In genomic region chr8:121118634-121119420, GRCm38 (mm10) we compare ENCODE assay signal across 11 mouse cellular contexts. TPM values are rescaled to one million over a fixed set of nuclear protein-coding genes. Genes with fewer than 3 reads are reported as not detected.
DNase-seq lines count a peak whose midpoint lies in the region; ATAC-seq and TF ChIP-seq lines count a peak whose summit lies in the region.
"Had no signal": no experiment of that assay in that cellular context is flagged by ENCODE, and none has a peak within 500 bp of the region (broad histone marks: within the 10 kb centered on the region; RNA-seq: fewer than 3 reads in every experiment).

No protein-coding gene starts in this region.

- H3K9ac ChIP-seq in heart, embryonic 14.5 days (ENCODE audit: low read length): peak overlapping the region; percentile 71
- H3K9ac ChIP-seq in midbrain, embryonic 12.5 days (replicated peaks): no peak overlapping the region
- H3K9ac ChIP-seq in midbrain, postnatal 0 days (replicated peaks; ENCODE audit: low read length, poor library complexity, severe bottlenecking): no peak overlapping the region
- no peak overlapping the region for H3K9ac ChIP-seq in hindbrain, embryonic 14.5 days
- H3K9ac ChIP-seq in neural tube, embryonic 15.5 days (replicated peaks): no peak overlapping the region
- H3K9ac ChIP-seq: liver, embryonic 15.5 days had no signal

- DNase-seq in heart, postnatal 14 days: no peak
- DNase-seq in midbrain, postnatal 0 days (ENCODE audit: low spot score): no peak
- DNase-seq in hindbrain, embryonic 14.5 days (ENCODE audit: low spot score): no peak
- DNase-seq in cerebellum, adult 11-12 months: no peak
- DNase-seq: cerebellum, adult 18-20 months; kidney, adult 11 months had no signal

- H3K4me2 ChIP-seq in heart, embryonic 14.5 days (ENCODE audit: low read length): peak overlapping the region; percentile 78
- no peak overlapping the region for H3K4me2 ChIP-seq in midbrain, embryonic 12.5 days (replicated peaks)
- H3K4me2 ChIP-seq in midbrain, postnatal 0 days (ENCODE audit: low read depth, low read length, poor library complexity, severe bottlenecking): no peak overlapping the region
- no peak overlapping the region for H3K4me2 ChIP-seq in hindbrain, embryonic 14.5 days (replicated peaks)
- no peak overlapping the region for H3K4me2 ChIP-seq in neural tube, embryonic 15.5 days
- H3K4me2 ChIP-seq: liver, embryonic 15.5 days had no signal

- no peak for ATAC-seq in heart, embryonic 14.5 days (ENCODE audit: insufficient number of reproducible peaks, insufficient read depth, low FRiP score, low read depth)
- ATAC-seq in midbrain, embryonic 12.5 days (ENCODE audit: low FRiP score, low read depth): no peak
- no peak for ATAC-seq in midbrain, postnatal 0 days (ENCODE audit: low FRiP score)
- ATAC-seq in hindbrain, embryonic 14.5 days (ENCODE audit: low FRiP score): no peak
- ATAC-seq in neural tube, embryonic 15.5 days (ENCODE audit: low FRiP score): no peak
- no peak for ATAC-seq in CD4-positive, CD25-positive, alpha-beta regulatory T cell, adult 4 months

- H3K9me3 ChIP-seq in heart, embryonic 14.5 days (ENCODE audit: control insufficient read depth, low read length): 0 out of 2 replicates have a peak, but pooled peaks cover 4% of the 10 kb centered on the region
- no peaks in the 10 kb centered on the region for H3K9me3 ChIP-seq in midbrain, embryonic 12.5 days
- no peaks in the 10 kb centered on the region for H3K9me3 ChIP-seq in midbrain, postnatal 0 days (ENCODE audit: low read length)
- no peaks in the 10 kb centered on the region for H3K9me3 ChIP-seq in hindbrain, embryonic 14.5 days (ENCODE audit: control insufficient read depth, low read length)
- no peaks in the 10 kb centered on the region for H3K9me3 ChIP-seq in neural tube, embryonic 15.5 days (replicated peaks)
- H3K9me3 ChIP-seq: liver, embryonic 15.5 days had no signal

- peaks cover 5% of the 10 kb centered on the region for H3K36me3 ChIP-seq in heart, embryonic 14.5 days (ENCODE audit: control insufficient read depth, insufficient read depth, low read length)
- H3K36me3 ChIP-seq in midbrain, embryonic 12.5 days: no peaks in the 10 kb centered on the region
- H3K36me3 ChIP-seq in midbrain, postnatal 0 days (ENCODE audit: insufficient read depth, low read length): no peaks in the 10 kb centered on the region
- no peaks in the 10 kb centered on the region for H3K36me3 ChIP-seq in hindbrain, embryonic 14.5 days (replicated peaks; ENCODE audit: control insufficient read depth, insufficient read depth)
- no peaks in the 10 kb centered on the region for H3K36me3 ChIP-seq in neural tube, embryonic 15.5 days
- H3K36me3 ChIP-seq: liver, embryonic 15.5 days had no signal

- 9% methylated on average over 18 of the region's 18 CpGs for WGBS in heart, embryonic 14.5 days
- WGBS in midbrain, embryonic 12.5 days: 2% methylated on average over 18 of the region's 18 CpGs
- WGBS in midbrain, postnatal 0 days: 2% methylated on average over 18 of the region's 18 CpGs
- WGBS in hindbrain, embryonic 14.5 days: 2% methylated on average over 18 of the region's 18 CpGs
- WGBS in neural tube, embryonic 15.5 days: 2% methylated on average over 18 of the region's 18 CpGs

- H3K27ac ChIP-seq in heart, embryonic 14.5 days (replicated peaks in 1 of 2; ENCODE audit: control insufficient read depth in 1 of 2, insufficient read depth in 1 of 2, low read depth in 2 of 2, low read length in 2 of 2): no peak overlapping the region; a peak in 1 of 4 replicates
- no peak overlapping the region for H3K27ac ChIP-seq in midbrain, embryonic 12.5 days (replicated peaks)
- no peak overlapping the region for H3K27ac ChIP-seq in midbrain, postnatal 0 days (ENCODE audit: low read depth, low read length)
- H3K27ac ChIP-seq in hindbrain, embryonic 14.5 days: no peak overlapping the region
- no peak overlapping the region for H3K27ac ChIP-seq in neural tube, embryonic 15.5 days (replicated peaks)
- H3K27ac ChIP-seq: liver, embryonic 15.5 days had no signal

- intact Hi-C loops in heart, postnatal 14 days (cut with DNase I): no loop called here

- peak overlapping the region; percentile 50 to 70 for H3K4me3 ChIP-seq in heart, embryonic 14.5 days (ENCODE audit: control insufficient read depth in 1 of 2, insufficient read depth in 1 of 2, low read depth in 1 of 2, low read length in 2 of 2)
- H3K4me3 ChIP-seq in midbrain, embryonic 12.5 days: peak overlapping the region; percentile 17
- no peak overlapping the region for H3K4me3 ChIP-seq in midbrain, postnatal 0 days (ENCODE audit: low read depth, low read length)
- peak overlapping the region; percentile 28 for H3K4me3 ChIP-seq in hindbrain, embryonic 14.5 days (replicated peaks; ENCODE audit: low read length)
- peak overlapping the region; percentile 39 for H3K4me3 ChIP-seq in neural tube, embryonic 15.5 days (replicated peaks)
- H3K4me3 ChIP-seq: liver, embryonic 15.5 days had no signal

- H3K4me1 ChIP-seq in heart, embryonic 14.5 days (ENCODE audit: control insufficient read depth in 2 of 2, insufficient read depth in 2 of 2, low read length in 2 of 2): 0 out of 4 replicates have a peak, but pooled peaks cover 2 to 5% of the 10 kb centered on the region in 2 experiments
- H3K4me1 ChIP-seq in midbrain, embryonic 12.5 days: peaks cover 12% of the 10 kb centered on the region
- H3K4me1 ChIP-seq in midbrain, postnatal 0 days (ENCODE audit: insufficient read depth, low read length): peaks cover 2% of the 10 kb centered on the region; the same call in 1 of the 2 replicates
- no peaks in the 10 kb centered on the region for H3K4me1 ChIP-seq in hindbrain, embryonic 14.5 days (replicated peaks; ENCODE audit: control insufficient read depth, insufficient read depth, low read length)
- peaks cover 15% of the 10 kb centered on the region for H3K4me1 ChIP-seq in neural tube, embryonic 15.5 days

- no peak for TF ChIP-seq CTCF in midbrain, postnatal 0 days (IDR thresholded peaks at IDR 0.05)

- H3K27me3 ChIP-seq in heart, embryonic 14.5 days (ENCODE audit: control insufficient read depth, insufficient read depth, low read length): peaks cover 87% of the 10 kb centered on the region
- peaks cover 97% of the 10 kb centered on the region for H3K27me3 ChIP-seq in midbrain, embryonic 12.5 days
- H3K27me3 ChIP-seq in midbrain, postnatal 0 days (ENCODE audit: insufficient read depth, low read length): peaks cover 85% of the 10 kb centered on the region
- peaks cover 100% of the 10 kb centered on the region for H3K27me3 ChIP-seq in hindbrain, embryonic 14.5 days (ENCODE audit: control insufficient read depth, insufficient read depth, low read length)
- H3K27me3 ChIP-seq in neural tube, embryonic 15.5 days (replicated peaks): peaks cover 96% of the 10 kb centered on the region

RNA-seq across cellular contexts. Expression of gene Foxc2, which starts 2.9 kb away (rescaled TPM):
- 5.9 and 6.4 TPM in 2 replicates for polyA plus RNA-seq in heart, embryonic 14.5 days (2014; fragmentation: Nextera tagmentation; extraction: Ambion mirVana)
- 1 to 10 TPM; 2.4 to 2.6 TPM for total RNA-seq in heart, postnatal 14 days (2021)
- polyA plus RNA-seq in midbrain, embryonic 12.5 days (2016; fragmentation: Nextera tagmentation; extraction: Ambion mirVana): 6.8 and 17.4 TPM in 2 replicates
- total RNA-seq in midbrain, postnatal 0 days (2014; rRNA removed): 7.6 and 10.9 TPM in 2 replicates
- 2.6 and 2.8 TPM in 2 replicates for polyA plus RNA-seq in midbrain, postnatal 0 days (2015; fragmentation: Nextera tagmentation; extraction: Ambion mirVana)
- 2.9 and 3.1 TPM in 2 replicates for polyA plus RNA-seq in hindbrain, embryonic 14.5 days (2014; fragmentation: Nextera tagmentation; extraction: Ambion mirVana)
- polyA plus RNA-seq in neural tube, embryonic 15.5 days (2015; fragmentation: Nextera tagmentation; extraction: Ambion mirVana): 3.4 TPM in 2 replicates
- polyA plus RNA-seq in CD4-positive, CD25-positive, alpha-beta regulatory T cell, adult 4 months (2017; shearing (Covaris generic)): not detected
- polyA plus RNA-seq: liver, embryonic 15.5 days had no signal

RNA-seq across cellular contexts. Expression of gene Foxl1, which starts 8.9 kb away (rescaled TPM):
- polyA plus RNA-seq in heart, embryonic 14.5 days (2014; fragmentation: Nextera tagmentation; extraction: Ambion mirVana): 0.16 and 0.32 TPM in 2 replicates
- under 1 TPM; 0.12 to 0.17 TPM for total RNA-seq in heart, postnatal 14 days (2021)
- 0.46 and 1.3 TPM in 2 replicates for polyA plus RNA-seq in midbrain, embryonic 12.5 days (2016; fragmentation: Nextera tagmentation; extraction: Ambion mirVana)
- 0.09 and 0.22 TPM in 2 replicates for total RNA-seq in midbrain, postnatal 0 days (2014; rRNA removed)
- polyA plus RNA-seq in midbrain, postnatal 0 days (2015; fragmentation: Nextera tagmentation; extraction: Ambion mirVana): 0.12 and 0.20 TPM in 2 replicates
- 0.12 and 0.25 TPM in 2 replicates for polyA plus RNA-seq in hindbrain, embryonic 14.5 days (2014; fragmentation: Nextera tagmentation; extraction: Ambion mirVana)
- polyA plus RNA-seq in neural tube, embryonic 15.5 days (2015; fragmentation: Nextera tagmentation; extraction: Ambion mirVana): 0.15 and 0.51 TPM in 2 replicates
- not detected for polyA plus RNA-seq in CD4-positive, CD25-positive, alpha-beta regulatory T cell, adult 4 months (2017; shearing (Covaris generic))

RNA-seq across cellular contexts. Expression of gene Mthfsd, which starts 10.6 kb away (rescaled TPM):
- polyA plus RNA-seq in heart, embryonic 14.5 days (2014; fragmentation: Nextera tagmentation; extraction: Ambion mirVana): 37.4 and 41.1 TPM in 2 replicates
- total RNA-seq in heart, postnatal 14 days (2021): 10 to 100 TPM; 13.5 to 17.3 TPM
- 59.6 and 61.4 TPM in 2 replicates for polyA plus RNA-seq in midbrain, embryonic 12.5 days (2016; fragmentation: Nextera tagmentation; extraction: Ambion mirVana)
- total RNA-seq in midbrain, postnatal 0 days (2014; rRNA removed): 53.4 and 67.1 TPM in 2 replicates
- 34.6 and 37.2 TPM in 2 replicates for polyA plus RNA-seq in midbrain, postnatal 0 days (2015; fragmentation: Nextera tagmentation; extraction: Ambion mirVana)
- 34.6 and 45.6 TPM in 2 replicates for polyA plus RNA-seq in hindbrain, embryonic 14.5 days (2014; fragmentation: Nextera tagmentation; extraction: Ambion mirVana)
- polyA plus RNA-seq in neural tube, embryonic 15.5 days (2015; fragmentation: Nextera tagmentation; extraction: Ambion mirVana): 50.6 and 52.5 TPM in 2 replicates
- polyA plus RNA-seq in CD4-positive, CD25-positive, alpha-beta regulatory T cell, adult 4 months (2017; shearing (Covaris generic)): 10 to 100 TPM; 19.7 to 36.8 TPM

RNA-seq across cellular contexts. Expression of gene Foxf1, which starts 34.6 kb away (rescaled TPM):
- polyA plus RNA-seq in heart, embryonic 14.5 days (2014; fragmentation: Nextera tagmentation; extraction: Ambion mirVana): 0.80 TPM in 1 of 2 replicates, not detected in the other
- total RNA-seq in heart, postnatal 14 days (2021): under 1 TPM; 0.17 to 0.22 TPM
- polyA plus RNA-seq in midbrain, embryonic 12.5 days (2016; fragmentation: Nextera tagmentation; extraction: Ambion mirVana): 0.24 and 0.33 TPM in 2 replicates
- 0.71 and 3.5 TPM in 2 replicates for total RNA-seq in midbrain, postnatal 0 days (2014; rRNA removed)
- polyA plus RNA-seq in midbrain, postnatal 0 days (2015; fragmentation: Nextera tagmentation; extraction: Ambion mirVana): 1.5 and 1.6 TPM in 2 replicates
- 1.1 and 1.7 TPM in 2 replicates for polyA plus RNA-seq in hindbrain, embryonic 14.5 days (2014; fragmentation: Nextera tagmentation; extraction: Ambion mirVana)
- 1.6 and 15.7 TPM in 2 replicates for polyA plus RNA-seq in neural tube, embryonic 15.5 days (2015; fragmentation: Nextera tagmentation; extraction: Ambion mirVana)
- under 1 TPM in 1 of 2 experiments, not detected in 1; 0.22 TPM for polyA plus RNA-seq in CD4-positive, CD25-positive, alpha-beta regulatory T cell, adult 4 months (2017; shearing (Covaris generic))
